Mouse (Mus musculus): ENCODE measurements at regions not wholly inside any gene's neighbourhood (a gene's known extent, or its start where the extent isn't known, plus 50 kb on each side); places are given as distances from the start of the nearest gene placed in this dataset.

- no peaks in the 10 kb centered on the region for H3K9me3 ChIP-seq (replicated peaks; ENCODE audit: control insufficient read depth, low read length)
- no peak overlapping the region for H3K4me2 ChIP-seq (ENCODE audit: low read depth, low read length)
- no peaks in the 10 kb centered on the region for H3K36me3 ChIP-seq (ENCODE audit: control insufficient read depth, insufficient read depth)
- 59% methylated on average over 6 of the region's 6 CpGs for WGBS
- ATAC-seq (replicated peaks; ENCODE audit: extremely low read depth, insufficient read depth, low FRiP score) = no peak
- no peak overlapping the region for H3K9ac ChIP-seq (ENCODE audit: low read length)
- H3K27ac ChIP-seq (ENCODE audit: low read length) = no peak overlapping the region
- H3K4me3 ChIP-seq (ENCODE audit: low read length) = no peak overlapping the region
- no peaks in the 10 kb centered on the region; the same call in 1 of the 2 replicates for H3K4me1 ChIP-seq (ENCODE audit: control insufficient read depth, insufficient read depth, low read length)
- H3K27me3 ChIP-seq (ENCODE audit: control insufficient read depth, insufficient read depth, low read length) = no peaks in the 10 kb centered on the region
Observed at GRCm38 (mm10) chr8:115806139-115806538, 98.5 kb upstream of the Maf start.

GRCm38 (mm10) chr8:115793587-115793986, 86.0 kb upstream of the Maf start:
- Histone ChIP-seq H3K9me3 (replicated peaks; ENCODE audit: control insufficient read depth, low read length) (no peaks in the 10 kb centered on the region), H3K4me2 (ENCODE audit: low read depth, low read length) (no peak overlapping the region), H3K27ac (ENCODE audit: low read length) (no peak overlapping the region), H3K27me3 (ENCODE audit: control insufficient read depth, insufficient read depth, low read length) (no peaks in the 10 kb centered on the region), H3K4me3 (ENCODE audit: low read length) (no peak overlapping the region), H3K36me3 (ENCODE audit: control insufficient read depth, insufficient read depth) (no peaks in the 10 kb centered on the region), H3K9ac (ENCODE audit: low read length) (no peak overlapping the region), H3K4me1 (ENCODE audit: control insufficient read depth, insufficient read depth, low read length) (no peaks in the 10 kb centered on the region)
- ATAC-seq (replicated peaks; ENCODE audit: extremely low read depth, insufficient read depth, low FRiP score) = no peak
- 82% methylated on average over 1 of the region's 1 CpGs for WGBS

- ATAC-seq (replicated peaks; ENCODE audit: extremely low read depth, insufficient read depth, low FRiP score) = no peak
- H3K27me3 ChIP-seq (ENCODE audit: control insufficient read depth, insufficient read depth, low read length) = no peaks in the 10 kb centered on the region
- 71% methylated on average over 6 of the region's 6 CpGs for WGBS
- H3K4me3 ChIP-seq (ENCODE audit: low read length) = no peak overlapping the region
- no peak overlapping the region for H3K4me2 ChIP-seq (ENCODE audit: low read depth, low read length)
- H3K4me1 ChIP-seq (ENCODE audit: control insufficient read depth, insufficient read depth, low read length) = no peaks in the 10 kb centered on the region
- H3K9ac ChIP-seq (ENCODE audit: low read length) = no peak overlapping the region
- no peaks in the 10 kb centered on the region for H3K9me3 ChIP-seq (replicated peaks; ENCODE audit: control insufficient read depth, low read length)
- H3K27ac ChIP-seq (ENCODE audit: low read length) = no peak overlapping the region
- no peaks in the 10 kb centered on the region for H3K36me3 ChIP-seq (ENCODE audit: control insufficient read depth, insufficient read depth)
Observed at GRCm38 (mm10) chr8:115788421-115788820, 80.8 kb upstream of the Maf start.

GRCm38 (mm10) chr8:115786185-115786584, 78.6 kb upstream of the Maf start:
- WGBS = 87% methylated on average over 4 of the region's 4 CpGs
- no peaks in the 10 kb centered on the region for H3K9me3 ChIP-seq (replicated peaks; ENCODE audit: control insufficient read depth, low read length)
- H3K9ac ChIP-seq (ENCODE audit: low read length) = no peak overlapping the region
- no peak overlapping the region for H3K27ac ChIP-seq (ENCODE audit: low read length)
- no peaks in the 10 kb centered on the region for H3K4me1 ChIP-seq (ENCODE audit: control insufficient read depth, insufficient read depth, low read length)
- H3K27me3 ChIP-seq (ENCODE audit: control insufficient read depth, insufficient read depth, low read length) = no peaks in the 10 kb centered on the region
- H3K4me3 ChIP-seq (ENCODE audit: low read length) = no peak overlapping the region
- ATAC-seq (replicated peaks; ENCODE audit: extremely low read depth, insufficient read depth, low FRiP score) = no peak
- H3K36me3 ChIP-seq (ENCODE audit: control insufficient read depth, insufficient read depth) = no peaks in the 10 kb centered on the region
- no peak overlapping the region for H3K4me2 ChIP-seq (ENCODE audit: low read depth, low read length)

GRCm38 (mm10) chr8:115785769-115786168, 78.2 kb upstream of the Maf start:
- no peak overlapping the region for H3K4me3 ChIP-seq (ENCODE audit: low read length)
- no peak overlapping the region for H3K4me2 ChIP-seq (ENCODE audit: low read depth, low read length)
- no peak overlapping the region for H3K27ac ChIP-seq (ENCODE audit: low read length)
- no peaks in the 10 kb centered on the region for H3K9me3 ChIP-seq (replicated peaks; ENCODE audit: control insufficient read depth, low read length)
- no peak for ATAC-seq (replicated peaks; ENCODE audit: extremely low read depth, insufficient read depth, low FRiP score)
- H3K4me1 ChIP-seq (ENCODE audit: control insufficient read depth, insufficient read depth, low read length) = no peaks in the 10 kb centered on the region
- no peaks in the 10 kb centered on the region for H3K27me3 ChIP-seq (ENCODE audit: control insufficient read depth, insufficient read depth, low read length)
- WGBS = 92% methylated on average over 3 of the region's 3 CpGs
- no peaks in the 10 kb centered on the region for H3K36me3 ChIP-seq (ENCODE audit: control insufficient read depth, insufficient read depth)
- H3K9ac ChIP-seq (ENCODE audit: low read length) = no peak overlapping the region

- H3K4me2 ChIP-seq (ENCODE audit: low read depth, low read length) = no peak overlapping the region
Observed at GRCm38 (mm10) chr8:115783364-115783763, 75.8 kb upstream of the Maf start.

GRCm38 (mm10) chr8:115778433-115778832, 70.8 kb upstream of the Maf start:
- Histone ChIP-seq H3K9ac (ENCODE audit: low read length) (no peak overlapping the region), H3K9me3 (replicated peaks; ENCODE audit: control insufficient read depth, low read length) (no peaks in the 10 kb centered on the region), H3K4me3 (ENCODE audit: low read length) (no peak overlapping the region), H3K36me3 (ENCODE audit: control insufficient read depth, insufficient read depth) (no peaks in the 10 kb centered on the region), H3K4me1 (ENCODE audit: control insufficient read depth, insufficient read depth, low read length) (no peaks in the 10 kb centered on the region), H3K27ac (ENCODE audit: low read length) (no peak overlapping the region), H3K27me3 (ENCODE audit: control insufficient read depth, insufficient read depth, low read length) (no peaks in the 10 kb centered on the region), H3K4me2 (ENCODE audit: low read depth, low read length) (no peak overlapping the region)
- ATAC-seq (replicated peaks; ENCODE audit: extremely low read depth, insufficient read depth, low FRiP score) = no peak
- WGBS = 87% methylated on average over 1 of the region's 1 CpGs

More at GRCm38 (mm10) chr8:115783364-115783763, 75.8 kb upstream of the Maf start:
- Histone ChIP-seq H3K36me3 (ENCODE audit: control insufficient read depth, insufficient read depth) (no peaks in the 10 kb centered on the region), H3K4me1 (ENCODE audit: control insufficient read depth, insufficient read depth, low read length) (no peaks in the 10 kb centered on the region), H3K9ac (ENCODE audit: low read length) (no peak overlapping the region), H3K27ac (ENCODE audit: low read length) (no peak overlapping the region), H3K9me3 (replicated peaks; ENCODE audit: control insufficient read depth, low read length) (no peaks in the 10 kb centered on the region), H3K27me3 (ENCODE audit: control insufficient read depth, insufficient read depth, low read length) (no peaks in the 10 kb centered on the region), H3K4me3 (ENCODE audit: low read length) (no peak overlapping the region)
- 90% methylated on average over 6 of the region's 6 CpGs for WGBS
- no peak for ATAC-seq (replicated peaks; ENCODE audit: extremely low read depth, insufficient read depth, low FRiP score)

GRCm38 (mm10) chr8:115771060-115771459, 63.5 kb upstream of the Maf start:
- H3K4me3 ChIP-seq (ENCODE audit: low read length) = no peak overlapping the region
- no peak overlapping the region for H3K27ac ChIP-seq (ENCODE audit: low read length)
- H3K27me3 ChIP-seq (ENCODE audit: control insufficient read depth, insufficient read depth, low read length) = no peaks in the 10 kb centered on the region
- no peaks in the 10 kb centered on the region for H3K9me3 ChIP-seq (replicated peaks; ENCODE audit: control insufficient read depth, low read length)
- no peak overlapping the region for H3K9ac ChIP-seq (ENCODE audit: low read length)
- no peak overlapping the region for H3K4me2 ChIP-seq (ENCODE audit: low read depth, low read length)
- WGBS = 71% methylated on average over 7 of the region's 7 CpGs
- H3K36me3 ChIP-seq (ENCODE audit: control insufficient read depth, insufficient read depth) = no peaks in the 10 kb centered on the region
- peaks cover 4% of the 10 kb centered on the region; the same call in 1 of the 2 replicates for H3K4me1 ChIP-seq (ENCODE audit: control insufficient read depth, insufficient read depth, low read length)
- no peak for ATAC-seq (replicated peaks; ENCODE audit: extremely low read depth, insufficient read depth, low FRiP score)

GRCm38 (mm10) chr8:115768631-115769030, 61.0 kb upstream of the Maf start:
- H3K27ac ChIP-seq (ENCODE audit: low read length) = no peak overlapping the region
- ATAC-seq (replicated peaks; ENCODE audit: extremely low read depth, insufficient read depth, low FRiP score) = no peak
- no peaks in the 10 kb centered on the region for H3K9me3 ChIP-seq (replicated peaks; ENCODE audit: control insufficient read depth, low read length)
- 80% methylated on average over 4 of the region's 4 CpGs for WGBS
- H3K4me2 ChIP-seq (ENCODE audit: low read depth, low read length) = no peak overlapping the region
- no peaks in the 10 kb centered on the region for H3K36me3 ChIP-seq (ENCODE audit: control insufficient read depth, insufficient read depth)
- peaks cover 4% of the 10 kb centered on the region; the same call in 1 of the 2 replicates for H3K4me1 ChIP-seq (ENCODE audit: control insufficient read depth, insufficient read depth, low read length)
- H3K9ac ChIP-seq (ENCODE audit: low read length) = no peak overlapping the region
- H3K27me3 ChIP-seq (ENCODE audit: control insufficient read depth, insufficient read depth, low read length) = no peaks in the 10 kb centered on the region
- H3K4me3 ChIP-seq (ENCODE audit: low read length) = no peak overlapping the region

All from heart, embryonic 16.5 days (tissue).